Mouse (Mus musculus): ENCODE results near the gene Mast1. TPM values are rescaled to one million over a fixed set of nuclear protein-coding genes. Genes with fewer than 3 reads are reported as not detected.
A peak's percentile ranks its signal among the peaks of the same experiment; 100 is the strongest.

The Mast1 gene
- polyA plus RNA-seq, 1 experiment from 2014 or later: 0.48 TPM

DNA sequence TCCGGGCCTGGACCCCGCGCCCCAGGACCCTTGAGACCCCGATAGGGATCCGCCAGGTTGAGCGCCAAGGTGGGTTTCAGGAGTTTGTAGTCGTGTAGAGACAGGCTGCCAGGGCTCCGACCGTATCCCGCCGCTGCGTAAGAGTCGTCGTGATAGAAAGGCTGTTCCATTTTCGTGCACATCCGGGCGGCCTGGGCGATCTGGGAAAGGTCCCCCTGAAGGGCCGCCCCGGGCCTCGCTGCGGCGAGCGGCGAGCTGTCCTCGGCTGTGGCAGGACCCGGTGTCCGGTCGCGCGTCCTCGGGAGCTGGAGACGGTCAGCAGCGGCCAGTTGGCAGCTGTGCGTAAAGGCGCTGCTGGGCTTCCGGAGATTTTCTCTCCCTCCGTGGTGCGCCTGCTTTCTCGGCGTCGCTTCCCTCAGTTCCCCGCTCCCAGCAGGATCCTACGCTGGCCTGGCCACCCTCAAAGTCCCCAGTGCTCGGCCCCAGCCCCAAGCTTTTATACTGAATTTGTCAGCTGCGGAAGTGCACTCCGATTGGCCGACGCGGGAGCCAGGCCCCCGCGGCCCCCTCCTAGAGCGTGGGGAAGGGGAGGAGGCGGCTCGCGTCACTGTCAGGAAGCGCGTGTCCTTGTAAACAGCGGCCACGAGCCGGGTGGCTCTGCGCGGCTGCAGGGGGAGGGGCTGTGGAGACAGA lies 41.2 kb upstream of the Mast1 start, which contains the start of gene Junb:
Junb (minus strand) TSS at position 471 of the 693 bp plus-strand sequence.
- Histone ChIP-seq H3K4me1 (peaks cover 79% of the 10 kb centered on the region), H3K9me3 (replicated peaks) (no peaks in the 10 kb centered on the region), H3K36me3 (peaks cover 16% of the 10 kb centered on the region), H3K4me3 (replicated peaks) (peak within 1 kb of the TSS; percentile 55), H3K27ac (peak within 1 kb of the TSS; percentile 90), H3K9ac (peak within 1 kb of the TSS; percentile 81), H3K4me2 (peak within 1 kb of the TSS; percentile 97), H3K27me3 (peaks cover 16% of the 10 kb centered on the region)
- peak; percentile 47 for ATAC-seq (replicated peaks; ENCODE audit: low FRiP score)
- WGBS: under 1% methylated on average over 63 of the region's 63 CpGs

DNA sequence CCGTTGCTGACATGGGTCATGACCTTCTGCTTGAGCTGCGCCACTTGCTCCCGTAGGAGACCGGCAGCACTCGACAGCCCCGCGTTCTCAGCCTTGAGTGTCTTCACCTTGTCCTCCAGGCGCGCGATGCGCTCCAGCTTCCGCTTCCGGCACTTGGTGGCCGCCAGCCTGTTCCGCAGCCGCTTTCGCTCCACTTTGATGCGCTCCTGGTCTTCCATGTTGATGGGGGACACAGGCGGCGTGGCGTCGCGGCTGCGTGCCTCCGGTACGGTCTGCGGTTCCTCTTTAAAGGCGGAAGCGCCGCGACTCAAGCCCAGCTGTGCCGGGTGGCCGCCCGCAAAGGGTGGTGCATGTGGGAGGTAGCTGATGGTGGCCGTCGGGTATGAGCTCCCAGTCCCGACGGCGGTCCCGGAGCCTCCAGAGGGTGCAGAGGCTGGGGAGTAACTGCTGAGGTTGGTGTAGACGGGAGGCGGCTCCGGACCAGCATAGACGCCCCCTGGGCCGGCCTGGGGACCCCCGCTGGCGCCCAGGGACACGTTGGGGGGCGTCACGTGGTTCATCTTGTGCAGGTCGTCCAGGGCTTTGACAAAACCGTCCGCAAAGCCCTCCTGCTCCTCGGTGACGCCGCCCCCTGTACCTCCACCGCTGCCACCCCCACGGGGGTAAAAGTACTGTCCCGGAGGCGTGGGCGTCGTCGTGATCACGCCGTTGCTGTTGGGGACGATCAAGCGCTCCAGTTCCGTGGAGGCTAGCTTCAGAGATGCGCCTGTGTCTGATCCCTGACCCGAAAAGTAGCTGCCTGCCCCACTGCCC lies 40.5 kb upstream of the Mast1 start:
- Histone ChIP-seq H3K36me3 (peaks cover 24% of the 10 kb centered on the region), H3K9ac (peak overlapping the region; percentile 81), H3K4me3 (replicated peaks) (peak overlapping the region; percentile 55), H3K27ac (peak overlapping the region; percentile 90), H3K4me2 (peak overlapping the region; percentile 97), H3K4me1 (peaks cover 79% of the 10 kb centered on the region), H3K9me3 (replicated peaks) (no peaks in the 10 kb centered on the region), H3K27me3 (peaks cover 16% of the 10 kb centered on the region)
- under 1% methylated on average over 70 of the region's 70 CpGs for WGBS
- no peak for ATAC-seq (replicated peaks; ENCODE audit: low FRiP score)

DNA sequence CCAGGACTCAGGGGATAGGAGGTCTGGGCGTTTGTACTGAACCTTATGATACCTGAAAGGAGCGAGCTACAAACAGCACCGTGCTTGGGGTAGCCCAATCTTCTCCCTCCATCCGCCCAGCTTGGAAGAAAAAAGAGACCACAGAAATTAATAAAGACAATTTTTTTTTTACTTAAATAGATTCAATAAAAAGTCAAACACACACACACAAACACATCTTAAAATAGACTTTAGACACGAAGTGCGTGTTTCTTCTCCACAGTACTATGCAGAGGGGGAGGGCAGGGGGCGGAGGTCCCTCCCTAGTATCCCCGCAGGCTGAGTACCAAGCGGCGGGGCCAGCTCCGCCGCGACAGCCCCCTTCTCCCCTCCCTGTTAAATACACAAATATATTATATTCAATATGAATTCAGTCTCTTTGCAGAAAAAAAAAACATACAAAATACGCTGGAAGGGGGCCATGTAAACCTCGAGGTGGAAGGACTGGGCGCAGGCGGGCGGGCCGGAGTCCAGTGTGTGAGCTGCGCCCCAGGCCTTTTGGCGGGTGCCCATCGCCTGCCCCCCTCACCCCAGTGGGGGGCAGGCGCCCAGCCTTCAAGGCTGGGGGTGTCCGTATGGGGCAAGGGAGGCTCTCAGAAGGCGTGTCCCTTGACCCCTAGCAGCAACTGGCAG lies 39.7 kb upstream of the Mast1 start:
- peaks cover 72% of the 10 kb centered on the region for H3K4me1 ChIP-seq
- no peak for ATAC-seq (replicated peaks; ENCODE audit: low FRiP score)
- whole genome bisulfite sequencing: under 1% methylated on average over 25 of the region's 25 CpGs

DNA sequence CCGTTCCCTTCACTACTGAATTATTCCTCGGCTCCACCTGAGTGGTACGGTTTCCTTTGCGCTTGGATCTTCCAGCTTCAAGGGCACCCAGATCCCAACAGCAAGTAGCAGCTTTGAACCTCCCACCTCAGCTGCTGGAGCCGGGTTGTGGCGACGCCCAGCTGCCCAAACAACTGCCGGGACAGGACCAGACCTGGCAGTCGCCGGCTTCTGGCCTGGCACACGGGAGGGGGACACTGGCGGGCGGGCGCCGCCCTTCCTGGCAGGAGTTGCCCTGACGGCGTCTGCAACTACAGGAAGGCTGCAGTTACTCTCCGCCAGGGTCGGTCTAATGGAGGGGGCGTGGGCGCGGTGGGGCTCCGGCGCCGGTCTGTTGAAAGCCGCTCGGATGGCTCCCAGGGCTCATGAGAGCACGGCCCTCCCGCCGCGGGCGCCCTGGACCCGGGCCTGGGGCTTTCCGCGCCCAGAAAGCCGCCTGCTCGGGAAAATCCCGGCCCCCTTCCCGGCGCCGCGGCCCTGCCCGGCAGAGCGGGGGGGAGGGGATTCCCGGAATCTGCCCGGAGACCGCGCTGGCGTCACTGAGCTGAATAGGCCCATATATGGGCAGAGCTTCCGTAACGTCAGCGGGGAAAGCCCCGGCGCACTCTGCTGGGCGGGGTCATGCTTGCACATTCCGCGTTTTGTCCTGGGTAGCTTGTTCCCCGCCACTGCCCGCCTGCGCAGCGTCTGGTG lies 39.0 kb upstream of the Mast1 start:
- H3K9me3 ChIP-seq (replicated peaks): no peaks in the 10 kb centered on the region
- ATAC-seq (replicated peaks; ENCODE audit: low FRiP score): peak; percentile 79
- H3K4me3 ChIP-seq (replicated peaks): peak overlapping the region; percentile 55
- H3K9ac ChIP-seq: peak overlapping the region; percentile 38
- H3K36me3 ChIP-seq: peaks cover 38% of the 10 kb centered on the region
- WGBS: under 1% methylated on average over 61 of the region's 61 CpGs
- peak overlapping the region; percentile 78 for H3K27ac ChIP-seq
- peaks cover 16% of the 10 kb centered on the region for H3K27me3 ChIP-seq
- H3K4me2 ChIP-seq: peak overlapping the region; percentile 97
- peaks cover 67% of the 10 kb centered on the region for H3K4me1 ChIP-seq

More for the DNA sequence above, 39.7 kb upstream of the Mast1 start:
- peaks cover 16% of the 10 kb centered on the region for H3K27me3 ChIP-seq
- peak overlapping the region; percentile 55 for H3K4me3 ChIP-seq (replicated peaks)
- peak overlapping the region; percentile 81 for H3K9ac ChIP-seq
- H3K9me3 ChIP-seq (replicated peaks): no peaks in the 10 kb centered on the region
- H3K27ac ChIP-seq: peak overlapping the region; percentile 78
- H3K36me3 ChIP-seq: peaks cover 31% of the 10 kb centered on the region
- peak overlapping the region; percentile 97 for H3K4me2 ChIP-seq

DNA sequence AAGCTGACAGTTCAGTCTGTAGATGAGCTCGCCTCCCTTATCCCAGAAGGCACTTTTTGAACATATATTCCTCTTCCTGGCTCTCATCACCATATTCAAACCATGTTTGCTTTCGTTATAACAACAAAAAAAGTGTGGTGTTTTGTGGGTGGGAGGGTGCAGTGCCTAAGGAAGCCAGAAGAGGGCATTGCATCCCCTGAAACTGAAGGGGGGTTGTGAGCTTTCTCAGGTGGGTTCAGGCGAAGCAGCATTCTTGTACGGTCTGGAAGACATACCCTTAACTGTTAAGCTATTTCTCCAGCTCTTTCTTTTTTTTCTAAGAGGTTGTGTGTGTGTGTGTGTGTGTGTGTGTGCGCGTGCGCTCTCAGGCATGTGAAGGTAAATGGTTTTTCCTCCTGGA lies 38.3 kb upstream of the Mast1 start:
- Histone ChIP-seq H3K36me3 (peaks cover 44% of the 10 kb centered on the region), H3K9me3 (replicated peaks) (no peaks in the 10 kb centered on the region), H3K4me2 (peak overlapping the region; percentile 97), H3K4me3 (replicated peaks) (peak overlapping the region; percentile 55; the same call in 1 of the 2 replicates), H3K27me3 (peaks cover 16% of the 10 kb centered on the region), H3K4me1 (peaks cover 67% of the 10 kb centered on the region), H3K9ac (no peak overlapping the region), H3K27ac (peak overlapping the region; percentile 78)
- WGBS: 37% methylated on average over 7 of the region's 7 CpGs
- no peak for ATAC-seq (replicated peaks; ENCODE audit: low FRiP score)

DNA sequence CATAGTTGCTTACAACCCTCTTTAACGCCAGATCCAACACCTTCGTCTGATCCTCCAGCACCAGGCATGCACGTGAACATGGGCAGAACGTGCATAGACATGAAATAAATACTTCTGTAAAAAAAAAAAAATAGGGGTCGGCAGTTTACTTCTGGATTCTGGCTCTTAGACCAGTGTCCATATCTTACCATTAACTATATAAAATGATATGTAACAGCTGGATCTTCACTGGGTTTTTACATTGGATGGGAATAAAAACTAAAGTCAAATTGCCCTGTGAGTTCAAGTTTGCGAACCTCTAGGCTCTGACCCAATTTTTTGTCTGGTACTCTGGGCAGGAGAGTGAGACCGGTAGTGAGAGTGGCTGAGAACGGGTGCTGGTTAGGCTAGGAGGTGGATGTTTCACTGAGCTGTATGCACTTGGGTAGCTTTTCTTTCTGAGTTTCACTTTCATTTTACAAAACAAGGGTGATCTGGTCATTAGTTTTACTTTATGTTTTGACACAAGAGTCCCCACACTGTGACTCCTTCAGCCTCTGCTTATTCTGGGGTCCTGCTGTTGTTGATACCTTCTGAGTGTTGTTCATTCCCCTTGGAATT lies 37.5 kb upstream of the Mast1 start:
- H3K27ac ChIP-seq: no peak overlapping the region
- peaks cover 16% of the 10 kb centered on the region for H3K27me3 ChIP-seq
- 83% methylated on average over 8 of the region's 8 CpGs for WGBS
- no peak overlapping the region for H3K4me3 ChIP-seq (replicated peaks)
- no peaks in the 10 kb centered on the region for H3K9me3 ChIP-seq (replicated peaks)
- H3K4me1 ChIP-seq: peaks cover 60% of the 10 kb centered on the region
- no peak for ATAC-seq (replicated peaks; ENCODE audit: low FRiP score)
- no peak overlapping the region for H3K4me2 ChIP-seq
- peaks cover 44% of the 10 kb centered on the region for H3K36me3 ChIP-seq
- no peak overlapping the region for H3K9ac ChIP-seq

DNA sequence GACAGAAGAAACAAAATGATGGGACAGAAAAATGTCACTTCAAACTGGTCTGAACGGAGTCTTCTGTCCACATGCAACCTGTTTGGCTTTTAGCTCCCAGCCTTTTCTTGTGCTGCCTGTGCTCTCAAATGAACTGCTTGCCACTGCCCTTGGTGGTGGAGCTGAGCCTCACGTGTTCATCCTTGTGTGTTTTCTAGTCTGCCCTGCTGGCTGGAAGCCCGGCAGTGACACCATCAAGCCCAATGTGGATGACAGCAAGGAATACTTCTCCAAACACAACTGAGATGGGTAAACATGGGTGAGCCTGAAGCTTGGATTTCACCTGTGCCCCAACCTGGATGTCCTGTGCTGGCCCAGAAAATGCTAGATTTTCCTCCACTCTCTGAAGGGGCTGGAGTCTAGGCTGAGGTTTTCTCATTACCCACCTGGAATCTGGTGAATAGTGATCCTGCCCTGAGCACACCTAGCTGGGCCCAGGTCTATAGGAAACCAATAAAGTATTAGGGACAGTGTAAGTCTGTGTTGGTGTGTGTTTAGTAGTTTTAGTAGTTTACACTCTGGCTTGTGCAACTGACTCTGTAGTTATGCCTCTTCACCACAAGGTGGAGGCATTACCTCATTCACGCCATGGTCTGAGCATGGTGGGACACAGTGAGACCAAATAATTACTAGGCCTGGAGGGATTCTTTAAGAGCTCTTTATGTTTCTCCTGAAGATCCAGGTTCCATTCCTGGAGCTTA lies 36.8 kb upstream of the Mast1 start:
- no peaks in the 10 kb centered on the region for H3K9me3 ChIP-seq (replicated peaks)
- H3K9ac ChIP-seq: no peak overlapping the region
- no peak overlapping the region for H3K4me3 ChIP-seq (replicated peaks)
- H3K4me1 ChIP-seq: peaks cover 54% of the 10 kb centered on the region
- ATAC-seq (replicated peaks; ENCODE audit: low FRiP score): no peak
- peaks cover 16% of the 10 kb centered on the region for H3K27me3 ChIP-seq
- 0 out of 2 replicates have a peak overlapping the region, but pooled peaks have one; percentile 56 for H3K27ac ChIP-seq
- H3K4me2 ChIP-seq: no peak overlapping the region
- peaks cover 44% of the 10 kb centered on the region for H3K36me3 ChIP-seq
- WGBS: 60% methylated on average over 4 of the region's 4 CpGs

DNA sequence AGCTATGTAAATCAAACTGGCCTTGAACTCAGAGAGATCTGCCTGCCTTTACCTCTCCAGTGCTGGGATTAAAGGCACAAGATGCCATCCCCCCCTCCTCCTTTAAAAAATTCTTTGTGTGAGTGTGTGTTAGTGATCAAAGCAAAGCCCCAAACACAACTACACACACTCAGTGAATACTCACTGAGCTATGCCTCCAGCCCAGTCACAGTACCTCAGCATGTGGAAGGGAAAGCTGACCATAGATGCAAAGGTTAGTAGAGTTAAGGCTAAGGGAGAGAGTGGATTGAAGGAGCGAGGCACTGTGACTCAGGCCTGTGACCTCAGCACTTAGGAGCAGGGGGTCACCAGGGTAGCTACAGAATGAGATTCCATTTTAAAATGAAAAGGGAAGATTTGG lies 35.9 kb upstream of the Mast1 start:
- WGBS: 72% methylated on average over 1 of the region's 1 CpGs
- peaks cover 54% of the 10 kb centered on the region for H3K4me1 ChIP-seq
- H3K9me3 ChIP-seq (replicated peaks): no peaks in the 10 kb centered on the region
- peaks cover 44% of the 10 kb centered on the region for H3K36me3 ChIP-seq
- ATAC-seq (replicated peaks; ENCODE audit: low FRiP score): no peak
- H3K27ac ChIP-seq: no peak overlapping the region
- H3K4me2 ChIP-seq: no peak overlapping the region
- no peak overlapping the region for H3K9ac ChIP-seq
- H3K4me3 ChIP-seq (replicated peaks): no peak overlapping the region
- peaks cover 12% of the 10 kb centered on the region for H3K27me3 ChIP-seq

DNA sequence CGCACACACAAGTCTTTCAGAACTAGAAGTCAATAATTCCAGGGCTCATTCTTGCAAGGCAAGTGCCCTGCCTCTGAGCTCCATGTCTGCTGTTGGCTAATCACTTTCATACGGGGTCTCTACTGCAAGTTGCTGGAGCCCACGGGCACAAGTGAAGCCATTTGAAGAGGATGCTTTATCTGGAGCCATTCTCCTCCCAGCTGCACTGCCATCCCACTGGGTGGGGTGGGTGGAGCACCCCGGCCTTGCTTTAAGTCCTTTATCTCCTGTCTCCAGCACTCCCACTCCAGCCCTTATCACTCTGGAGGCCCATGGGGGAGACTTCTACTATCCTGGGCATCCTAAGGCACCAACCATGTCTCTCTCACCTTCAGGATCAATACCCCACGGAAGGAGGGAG lies 33.8 kb upstream of the Mast1 start:
- H3K27ac ChIP-seq: no peak overlapping the region; the same call in 1 of the 2 replicates
- H3K9me3 ChIP-seq (replicated peaks): no peaks in the 10 kb centered on the region
- H3K9ac ChIP-seq: peak overlapping the region; percentile 81
- peaks cover 44% of the 10 kb centered on the region for H3K36me3 ChIP-seq
- peaks cover 48% of the 10 kb centered on the region for H3K4me1 ChIP-seq
- no peaks in the 10 kb centered on the region for H3K27me3 ChIP-seq
- H3K4me2 ChIP-seq: peak overlapping the region; percentile 83
- WGBS: 69% methylated on average over 5 of the region's 5 CpGs
- ATAC-seq (replicated peaks; ENCODE audit: low FRiP score): no peak; the same call in 1 of the 2 replicates
- peak overlapping the region; percentile 76 for H3K4me3 ChIP-seq (replicated peaks)

DNA sequence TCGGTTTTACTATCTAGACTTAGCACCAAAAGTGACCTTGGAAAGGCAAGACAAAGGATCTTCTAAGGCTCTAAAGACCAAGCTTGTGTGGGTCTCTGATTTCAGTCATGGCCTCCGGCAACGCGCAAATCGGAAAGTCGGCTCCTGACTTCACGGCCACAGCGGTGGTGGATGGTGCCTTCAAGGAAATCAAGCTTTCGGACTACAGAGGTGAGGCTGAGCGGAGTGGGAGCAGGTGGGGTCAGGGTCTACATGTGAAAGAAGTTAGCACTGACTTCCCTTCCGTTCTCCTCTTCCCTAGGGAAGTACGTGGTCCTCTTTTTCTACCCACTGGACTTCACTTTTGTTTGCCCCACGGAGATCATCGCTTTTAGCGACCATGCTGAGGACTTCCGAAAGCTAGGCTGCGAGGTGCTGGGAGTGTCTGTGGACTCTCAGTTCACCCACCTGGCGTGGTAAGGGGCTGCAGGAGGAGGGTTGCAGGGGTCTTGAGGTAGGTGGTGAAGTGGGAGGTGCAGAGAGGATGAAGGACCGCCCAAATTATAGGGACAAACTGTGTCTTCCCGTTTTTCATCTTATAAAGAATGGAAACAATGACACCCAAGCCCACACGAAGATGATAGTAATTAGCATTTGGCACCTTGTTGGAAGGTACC lies 33.1 kb upstream of the Mast1 start:
- Histone ChIP-seq H3K9ac (peak overlapping the region; percentile 81), H3K27me3 (no peaks in the 10 kb centered on the region), H3K4me3 (replicated peaks) (peak overlapping the region; percentile 76), H3K36me3 (peaks cover 43% of the 10 kb centered on the region), H3K4me1 (peaks cover 45% of the 10 kb centered on the region), H3K9me3 (replicated peaks) (no peaks in the 10 kb centered on the region), H3K4me2 (peak overlapping the region; percentile 83), H3K27ac (peak overlapping the region; percentile 93)
- no peak for ATAC-seq (replicated peaks; ENCODE audit: low FRiP score)
- WGBS: 5% methylated on average over 21 of the region's 21 CpGs
